Mouse (Mus musculus): ENCODE results near the gene Cpeb4. TPM values are rescaled to one million over a fixed set of nuclear protein-coding genes. Genes with fewer than 3 reads are reported as not detected.

Cpeb4 gene
- polyA plus RNA-seq, 1 experiment from 2014 or later = 5.0 TPM

GRCm38 (mm10) chr11:31984786-31985185, 112.8 kb downstream of the Cpeb4 start:
- H3K4me1 ChIP-seq (ENCODE audit: control insufficient read depth, insufficient read depth, low read length) = no peaks in the 10 kb centered on the region
- H3K4me2 ChIP-seq (replicated peaks; ENCODE audit: low read depth, low read length) = no peak overlapping the region
- no peaks in the 10 kb centered on the region for H3K36me3 ChIP-seq (ENCODE audit: control insufficient read depth, insufficient read depth, low read length)
- H3K27ac ChIP-seq (ENCODE audit: low read depth, low read length) = no peak overlapping the region
- H3K27me3 ChIP-seq (ENCODE audit: control insufficient read depth, insufficient read depth, low read length) = no peaks in the 10 kb centered on the region
- 63% methylated on average over 2 of the region's 2 CpGs for WGBS
- no peak overlapping the region for H3K9ac ChIP-seq (ENCODE audit: low read depth, low read length)
- H3K9me3 ChIP-seq (ENCODE audit: control insufficient read depth, low read length) = peaks cover 5% of the 10 kb centered on the region
- no peak for ATAC-seq (ENCODE audit: low FRiP score, low TSS enrichment)
- H3K4me3 ChIP-seq (ENCODE audit: low read length) = no peak overlapping the region

Other genes starting within 250 kb of the Cpeb4 start
- gene Bod1, start 200.3 kb upstream of the Cpeb4 start, polyA plus RNA-seq (2014; fragmentation: Nextera tagmentation; extraction: Ambion mirVana) = 104 and 107 TPM in 2 replicates
- 0.27 TPM in 1 of 2 replicates, not detected in the other for gene 4930524B15Rik, start 93.4 kb downstream of the Cpeb4 start, polyA plus RNA-seq (2014; fragmentation: Nextera tagmentation; extraction: Ambion mirVana)
- 0.87 and 1.6 TPM in 2 replicates for gene Nsg2, start 128.3 kb downstream of the Cpeb4 start, polyA plus RNA-seq (2014; fragmentation: Nextera tagmentation; extraction: Ambion mirVana)

Measured in kidney, embryonic 14.5 days (tissue).